Mouse (Mus musculus) thymus, adult 2 months (tissue): Measurements from ENCODE around the gene Bivm. TPM values are rescaled to one million over a fixed set of nuclear protein-coding genes. Genes with fewer than 3 reads are reported as not detected.

ENCODE experiments used
- DNase-seq: peaks from one replicate; pipeline ENCODE4 v3.0.0; 2021
- H3K27ac ChIP-seq: fragments of 200-500 bp; 2 replicates; pipeline ENCODE4 v1.5.1; 2012; ENCODE audit warnings: low read length, control low read depth; ENCODE audit not compliant: control insufficient read depth, insufficient read depth
- H3K27me3 ChIP-seq: fragments of 200-500 bp; 2 replicates; pipeline ENCODE4 v1.6.1; 2012; ENCODE audit warnings: mild to moderate bottlenecking, low read length, moderate library complexity, mixed read lengths; ENCODE audit not compliant: control insufficient read depth, insufficient read depth
- H3K36me3 ChIP-seq: fragments of 200-500 bp; 2 replicates; pipeline ENCODE4 v1.6.1; 2012; ENCODE audit warnings: mild to moderate bottlenecking, low read length, moderate library complexity; ENCODE audit not compliant: control insufficient read depth, insufficient read depth
- H3K4me1 ChIP-seq: fragments of 200-500 bp; replicated peaks from 2 replicates; pipeline ENCODE4 v1.6.1; 2012; ENCODE audit warnings: low read length; ENCODE audit not compliant: control insufficient read depth, insufficient read depth
- H3K4me3 ChIP-seq: fragments of 200-500 bp; 2 replicates; pipeline ENCODE4 v1.5.1; 2012; ENCODE audit warnings: mild to moderate bottlenecking, low read length, control low read depth, moderate library complexity; ENCODE audit not compliant: control insufficient read depth, insufficient read depth
- CTCF ChIP-seq: fragments of 200-500 bp; IDR thresholded peaks from 2 replicates; pipeline ENCODE4 v1.5.1; 2012; ENCODE audit warnings: mild to moderate bottlenecking, control low read depth, low read length, moderate library complexity, borderline replicate concordance; ENCODE audit not compliant: control insufficient read depth, poor library complexity, insufficient read depth; ENCODE audit errors: extremely low read depth
- POLR2A ChIP-seq: fragments of 200-500 bp; IDR thresholded peaks from 2 replicates; pipeline ENCODE4 v1.6.1; 2012; ENCODE audit warnings: mild to moderate bottlenecking, low read length, control low read depth, moderate library complexity; ENCODE audit not compliant: control insufficient read depth, poor library complexity, insufficient read depth; ENCODE audit errors: extremely low read depth
- WGBS: fragments of 180-500 bp; shearing (Covaris S2); methylation state at CpG from one replicate; pipeline ENCODE4 v1.1.7; 2018; 5-methylcytosine and 5-hydroxymethylcytosine counted together
- polyA plus RNA-seq: library from polyadenylated mRNA; depleted of rRNA; stranded (reverse); fragments of >200 nt; gene quantifications from 2 replicates; pipeline ENCODE4 v1.2.3, GENCODE M21; 2012

The Bivm gene
- polyA plus RNA-seq, 1 experiment, result 4.2 TPM

- no peak for DNase-seq
- no peaks in the 10 kb centered on the region for H3K27me3 ChIP-seq
- H3K4me1 ChIP-seq, result no peaks in the 10 kb centered on the region
- no peaks in the 10 kb centered on the region for H3K36me3 ChIP-seq
- H3K4me3 ChIP-seq, result no peak overlapping the region
- TF ChIP-seq CTCF, result no peak
- no peak for TF ChIP-seq POLR2A
- H3K27ac ChIP-seq, result no peak overlapping the region
- WGBS, result 44% methylated on average over 6 of the region's 6 CpGs
Observed at GRCm38 (mm10) chr1:44148706-44149105, 29.9 kb downstream of the Bivm start.

GRCm38 (mm10) chr1:44155287-44155686, 36.5 kb downstream of the Bivm start:
- no peak for TF ChIP-seq POLR2A
- TF ChIP-seq CTCF, result no peak
- peak; percentile 23 for DNase-seq
- no peaks in the 10 kb centered on the region for H3K4me1 ChIP-seq
- H3K36me3 ChIP-seq, result peaks cover 17% of the 10 kb centered on the region
- H3K27ac ChIP-seq, result no peak overlapping the region
- H3K27me3 ChIP-seq, result no peaks in the 10 kb centered on the region
- 98% methylated on average over 4 of the region's 4 CpGs for WGBS
- H3K4me3 ChIP-seq, result no peak overlapping the region

- WGBS, result 87% methylated on average over 6 of the region's 6 CpGs
- Histone ChIP-seq H3K4me3 (no peak overlapping the region), H3K27ac (no peak overlapping the region), H3K36me3 (peaks cover 34% of the 10 kb centered on the region), H3K4me1 (no peaks in the 10 kb centered on the region), H3K27me3 (no peaks in the 10 kb centered on the region)
- TF ChIP-seq POLR2A (no peak), CTCF (no peak)
- DNase-seq, result no peak
Observed at GRCm38 (mm10) chr1:44158317-44158716, 39.6 kb downstream of the Bivm start.

GRCm38 (mm10) chr1:44161818-44162217, 43.1 kb downstream of the Bivm start:
- TF ChIP-seq POLR2A (no peak), CTCF (no peak)
- WGBS, result 94% methylated on average over 6 of the region's 6 CpGs

GRCm38 (mm10) chr1:44162389-44162788, 43.6 kb downstream of the Bivm start:
- TF ChIP-seq POLR2A (no peak), CTCF (no peak)
- WGBS, result 93% methylated on average over 5 of the region's 5 CpGs
- Histone ChIP-seq H3K27me3 (no peaks in the 10 kb centered on the region), H3K36me3 (peaks cover 43% of the 10 kb centered on the region), H3K4me1 (no peaks in the 10 kb centered on the region), H3K27ac (no peak overlapping the region), H3K4me3 (no peak overlapping the region)
- no peak for DNase-seq

More at GRCm38 (mm10) chr1:44161818-44162217, 43.1 kb downstream of the Bivm start:
- Histone ChIP-seq H3K4me3 (no peak overlapping the region), H3K36me3 (peaks cover 40% of the 10 kb centered on the region), H3K4me1 (no peaks in the 10 kb centered on the region), H3K27me3 (no peaks in the 10 kb centered on the region), H3K27ac (no peak overlapping the region)
- DNase-seq, result no peak

GRCm38 (mm10) chr1:44167859-44168383, 49.2 kb downstream of the Bivm start:
- H3K4me3 ChIP-seq, result no peak overlapping the region
- H3K27ac ChIP-seq, result no peak overlapping the region
- no peaks in the 10 kb centered on the region for H3K4me1 ChIP-seq
- no peak for DNase-seq
- TF ChIP-seq POLR2A (no peak), CTCF (no peak)
- peaks cover 18% of the 10 kb centered on the region for H3K36me3 ChIP-seq
- 96% methylated on average over 3 of the region's 3 CpGs for WGBS
- no peaks in the 10 kb centered on the region for H3K27me3 ChIP-seq

- Histone ChIP-seq H3K27me3 (no peaks in the 10 kb centered on the region), H3K4me1 (no peaks in the 10 kb centered on the region), H3K4me3 (no peak overlapping the region), H3K36me3 (peaks cover 41% of the 10 kb centered on the region), H3K27ac (no peak overlapping the region)
- WGBS, result 97% methylated on average over 4 of the region's 4 CpGs
- no peak for DNase-seq
- no peak for TF ChIP-seq CTCF
- no peak for TF ChIP-seq POLR2A
Observed at GRCm38 (mm10) chr1:44172656-44173055, 53.9 kb downstream of the Bivm start.
